Mouse (Mus musculus): ENCODE measurements around the gene Cemip. TPM values are rescaled to one million over a fixed set of nuclear protein-coding genes. Genes with fewer than 3 reads are reported as not detected.

Cemip gene
- total RNA-seq, 2 experiments from 2014 or later = 16.9 to 21.5 TPM

- intact Hi-C loops (cut with DNase I) = no loop called here
- no peak for DNase-seq (ENCODE audit: low spot score in 2 of 2)
These were observed 46.3 kb downstream of the Cemip start for GRCm38 (mm10) chr7:84039856-84040522.

- intact Hi-C loops (cut with DNase I) = no loop called here
- no peak for DNase-seq (ENCODE audit: low spot score in 2 of 2)
These were observed 47.7 kb downstream of the Cemip start for GRCm38 (mm10) chr7:84038642-84039041.

DNA sequence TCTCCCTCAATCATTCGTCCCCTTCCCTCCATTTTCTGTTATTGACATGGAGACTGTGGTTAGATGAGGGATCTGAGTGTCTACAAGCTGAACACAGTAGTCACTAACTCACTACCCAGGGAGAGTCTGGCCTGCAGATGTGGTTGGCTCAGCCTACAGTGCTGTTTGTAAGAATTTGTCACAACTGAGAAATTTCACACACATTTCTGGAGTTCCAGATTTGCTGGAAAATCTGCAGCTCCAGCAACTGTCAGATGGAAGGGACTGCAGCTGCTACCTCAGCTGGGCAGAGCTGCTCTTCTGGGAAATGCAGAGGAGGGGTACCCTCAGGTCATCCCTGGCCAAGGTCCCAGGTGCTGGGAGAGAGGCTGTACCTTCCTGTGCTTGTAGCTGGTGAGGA is 53.5 kb downstream of the Cemip start:
- intact Hi-C loops (cut with DNase I) = no loop called here

GRCm38 (mm10) chr7:84029120-84029771 is 57.1 kb downstream of the Cemip start:
- peak in 1 of 2 experiments; percentile 77 for DNase-seq (ENCODE audit: low spot score in 2 of 2)
- intact Hi-C loops (cut with DNase I) = loop anchor here (1.0 kb wide), 1 partner anchor 15 kb away; no protein-coding TSS in a partner anchor

More for the DNA sequence above, 53.5 kb downstream of the Cemip start:
- peak in 1 of 2 experiments; percentile 66 for DNase-seq (ENCODE audit: low spot score in 2 of 2)

GRCm38 (mm10) chr7:84028368-84028767 is 57.9 kb downstream of the Cemip start:
- intact Hi-C loops (cut with DNase I) = no loop called here
- no peak for DNase-seq (ENCODE audit: low spot score in 2 of 2)

DNA sequence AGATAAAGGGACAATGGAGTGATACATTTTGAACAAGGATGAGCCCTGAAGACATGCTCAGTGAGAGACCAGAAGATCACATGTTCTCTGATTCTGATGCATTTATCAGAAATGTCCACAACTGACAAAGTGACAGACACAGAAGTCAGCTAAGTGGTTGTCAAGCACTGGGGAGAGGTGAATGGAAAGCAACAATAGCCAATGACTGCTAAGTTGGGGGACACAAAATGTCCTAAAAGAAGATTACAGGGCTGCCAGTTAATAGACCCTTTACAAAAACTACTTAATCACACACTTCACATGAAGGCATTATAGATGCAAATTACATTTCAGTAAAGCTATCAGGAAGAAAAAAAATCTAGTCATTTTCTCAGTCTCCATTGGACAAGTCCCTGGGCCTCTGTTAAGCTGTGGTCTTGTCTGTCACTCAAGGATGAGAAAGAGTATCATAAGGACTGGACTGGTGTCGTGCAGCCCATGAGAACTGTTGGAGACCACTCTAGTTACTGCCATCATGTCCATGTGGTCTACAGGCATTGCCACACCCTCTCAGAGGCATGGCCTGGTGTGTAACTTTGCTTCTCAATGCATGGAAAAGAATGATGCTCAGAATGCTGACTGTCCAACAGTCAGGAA is 59.2 kb downstream of the Cemip start:
- no peak for DNase-seq (ENCODE audit: low spot score in 2 of 2)
- intact Hi-C loops (cut with DNase I) = no loop called here

- intact Hi-C loops (cut with DNase I) = no loop called here
These were observed 60.2 kb downstream of the Cemip start for GRCm38 (mm10) chr7:84026090-84026489.

GRCm38 (mm10) chr7:84023466-84023865 is 62.8 kb downstream of the Cemip start:
- intact Hi-C loops (cut with DNase I) = no loop called here
- DNase-seq (ENCODE audit: low spot score in 2 of 2) = no peak

More at GRCm38 (mm10) chr7:84026090-84026489, 60.2 kb downstream of the Cemip start:
- no peak for DNase-seq (ENCODE audit: low spot score in 2 of 2)

DNA sequence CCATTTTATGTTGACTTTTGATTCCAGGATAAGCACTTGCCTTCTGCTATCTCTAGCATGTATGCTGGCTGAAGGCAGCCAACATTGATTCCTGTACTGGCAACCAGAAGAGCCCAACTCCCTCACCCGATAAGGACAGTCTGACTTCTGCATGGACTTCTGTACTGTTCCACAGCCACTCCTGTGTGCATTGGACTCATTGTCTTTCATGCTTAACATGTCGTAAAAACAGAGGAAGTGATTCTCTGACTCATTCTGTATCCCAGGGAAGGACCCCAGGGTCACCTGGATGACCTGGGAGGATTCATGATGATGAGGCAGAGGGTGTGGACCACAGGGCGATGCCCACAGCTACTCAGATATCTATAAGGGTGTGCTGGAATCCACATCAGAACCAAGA is 63.8 kb downstream of the Cemip start:
- intact Hi-C loops (cut with DNase I) = no loop called here
- no peak for DNase-seq (ENCODE audit: low spot score in 2 of 2)

GRCm38 (mm10) chr7:84019381-84019780 is 66.9 kb downstream of the Cemip start:
- intact Hi-C loops (cut with DNase I) = no loop called here
- no peak for DNase-seq (ENCODE audit: low spot score in 2 of 2)

GRCm38 (mm10) chr7:84018291-84019266 is 67.7 kb downstream of the Cemip start:
- intact Hi-C loops (cut with DNase I) = no loop called here
- no peak for DNase-seq (ENCODE audit: low spot score in 2 of 2)

- intact Hi-C loops (cut with DNase I) = no loop called here
- no peak for DNase-seq (ENCODE audit: low spot score in 2 of 2)
These were observed 71.3 kb downstream of the Cemip start for GRCm38 (mm10) chr7:84015050-84015449.

DNA sequence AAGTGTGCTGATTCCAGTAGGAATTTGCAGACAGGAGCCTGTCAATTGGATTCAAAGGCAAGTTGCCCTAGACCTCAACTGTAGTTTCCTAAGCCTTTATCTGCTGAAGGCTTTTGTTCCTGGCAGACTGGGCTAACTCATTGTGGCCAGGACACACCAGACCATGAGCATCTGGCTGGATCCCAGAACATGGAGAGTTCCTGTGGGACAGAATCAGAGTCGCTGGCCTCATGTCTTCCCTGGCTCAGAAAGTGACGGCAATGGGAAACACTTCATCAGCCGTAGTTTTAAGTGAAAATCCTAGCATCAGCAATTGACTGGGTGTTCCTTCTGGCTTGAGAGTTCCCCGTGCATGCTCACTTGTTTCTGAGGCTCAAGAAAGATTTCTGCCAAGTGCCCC is 72.6 kb downstream of the Cemip start:
- DNase-seq (ENCODE audit: low spot score in 2 of 2) = no peak
- intact Hi-C loops (cut with DNase I) = no loop called here

- DNase-seq (ENCODE audit: low spot score in 2 of 2) = no peak
- intact Hi-C loops (cut with DNase I) = no loop called here
These were observed 81.9 kb downstream of the Cemip start for GRCm38 (mm10) chr7:84004357-84004756.

DNA sequence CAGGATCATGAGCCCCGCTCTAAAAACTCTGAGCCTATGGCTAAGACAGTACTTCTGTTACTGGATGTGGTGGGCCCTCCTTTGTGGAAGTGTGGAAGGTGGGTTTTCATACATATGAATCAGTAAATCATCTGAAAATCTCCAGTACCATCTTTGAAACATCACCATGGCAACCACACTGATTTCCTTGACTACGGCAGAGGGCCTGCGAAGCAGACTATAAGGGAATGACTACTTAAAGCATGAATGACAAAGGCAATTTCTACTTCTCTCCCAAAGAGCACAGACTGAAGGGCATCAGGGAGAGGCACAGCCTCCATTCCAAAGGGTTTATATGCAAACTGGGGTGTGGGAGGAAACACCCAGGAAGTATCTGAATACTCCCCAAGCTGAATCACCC is 84.8 kb downstream of the Cemip start:
- intact Hi-C loops (cut with DNase I) = no loop called here
- peak; percentile 40 to 63 for DNase-seq (ENCODE audit: low spot score in 2 of 2)

DNA sequence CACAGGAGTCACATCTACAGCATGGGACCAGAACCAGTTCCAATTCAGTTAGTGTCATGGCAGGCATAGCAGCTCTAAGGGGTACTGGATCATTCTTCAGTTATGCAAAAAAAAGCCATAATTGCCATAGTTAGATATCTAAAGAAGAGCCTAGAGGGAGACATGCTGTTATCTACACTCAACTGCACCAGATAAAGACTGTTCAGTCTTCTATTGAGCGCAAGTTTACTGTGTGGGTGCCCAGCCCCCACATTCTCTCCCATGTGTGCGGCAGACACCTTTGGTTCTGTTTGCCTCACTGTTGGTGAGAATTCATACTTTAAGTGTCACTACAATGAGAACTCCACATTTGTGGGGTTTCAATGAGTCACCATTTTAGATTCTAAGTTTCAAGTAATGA is 85.6 kb downstream of the Cemip start:
- peak in 1 of 2 experiments; percentile 48 for DNase-seq (ENCODE audit: low spot score in 2 of 2)
- intact Hi-C loops (cut with DNase I) = no loop called here

DNA sequence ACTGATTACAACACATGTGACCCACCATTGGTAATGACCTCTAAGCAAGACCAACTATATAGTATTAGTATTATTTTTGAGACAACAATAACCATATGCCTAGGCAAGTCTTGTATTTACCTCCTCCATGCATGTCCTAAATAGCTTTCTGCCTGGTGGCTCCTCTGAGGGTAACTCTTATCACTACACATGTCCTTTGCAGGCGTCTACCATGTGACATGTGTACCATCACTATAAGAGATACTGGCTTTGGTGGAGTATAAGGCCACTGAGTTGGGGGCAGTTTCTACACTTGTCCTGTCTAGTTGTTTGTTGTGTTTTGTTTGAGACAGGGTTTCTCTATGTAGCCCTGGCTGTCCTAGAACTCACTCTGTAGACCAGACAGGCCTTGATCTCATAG is 86.7 kb downstream of the Cemip start:
- intact Hi-C loops (cut with DNase I) = no loop called here
- DNase-seq (ENCODE audit: low spot score in 2 of 2) = no peak

DNA sequence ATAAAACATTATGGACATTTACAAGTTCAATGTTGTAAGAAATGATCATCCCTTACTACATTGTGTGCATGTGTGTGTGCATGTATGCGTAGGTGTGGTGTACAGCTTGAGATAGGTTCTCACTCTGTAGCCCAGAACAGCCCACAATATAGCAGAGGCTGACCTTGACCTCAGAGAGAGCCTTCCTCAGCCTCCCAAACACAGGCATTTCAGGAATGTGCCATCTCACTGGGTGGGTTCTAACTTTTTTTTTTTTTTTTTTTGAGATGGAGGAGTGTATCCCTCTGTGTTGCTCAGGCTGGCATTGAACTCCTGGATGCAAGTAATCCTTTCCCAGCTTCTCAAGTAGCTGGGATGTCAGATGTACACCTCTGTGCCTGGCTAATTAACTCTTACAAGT is 92.0 kb downstream of the Cemip start:
- no peak for DNase-seq (ENCODE audit: low spot score in 2 of 2)
- intact Hi-C loops (cut with DNase I) = no loop called here

DNA sequence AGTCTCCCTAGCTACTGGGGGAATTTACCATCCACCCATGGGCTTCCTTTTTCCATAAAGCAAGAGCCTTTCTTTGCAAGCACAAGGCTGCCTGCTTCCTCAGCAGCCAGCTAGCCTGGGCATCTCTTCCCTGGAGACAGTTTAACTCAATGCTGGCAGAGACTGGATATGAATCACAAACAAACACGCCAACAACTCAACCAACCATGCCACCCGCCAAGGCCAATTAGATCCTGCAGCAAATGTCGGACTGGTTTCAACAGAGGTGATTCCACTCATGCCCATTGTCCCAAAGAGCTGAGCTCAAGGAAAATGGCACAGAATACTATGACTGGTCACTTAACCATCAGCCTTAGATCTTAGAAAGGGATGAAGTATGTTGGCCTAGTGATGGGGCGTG is 97.0 kb downstream of the Cemip start:
- intact Hi-C loops (cut with DNase I) = no loop called here
- DNase-seq (ENCODE audit: low spot score in 2 of 2) = no peak

DNA sequence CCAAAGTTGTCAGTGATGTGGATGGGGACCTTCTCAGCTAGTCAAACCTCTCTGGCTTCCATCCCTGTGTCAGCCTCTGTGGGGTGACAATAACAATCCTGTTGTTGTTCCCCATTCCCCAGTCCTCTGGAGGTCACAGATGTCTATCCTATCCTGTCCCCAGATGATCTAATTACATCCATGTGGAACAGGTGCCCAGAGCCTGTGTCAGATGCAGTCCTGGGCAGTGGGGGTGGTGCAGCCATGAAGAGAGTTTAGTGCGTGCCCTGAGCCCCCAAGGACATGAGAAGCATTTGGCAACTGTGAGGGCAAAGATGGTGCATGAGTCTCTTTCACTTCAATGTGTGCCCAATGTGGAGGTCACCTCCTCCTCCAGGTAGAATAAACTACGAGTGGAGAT is 100.6 kb downstream of the Cemip start:
- intact Hi-C loops (cut with DNase I) = no loop called here
- no peak for DNase-seq (ENCODE audit: low spot score in 2 of 2)

Data from left cerebral cortex, postnatal 25 days (tissue).